Mouse (Mus musculus) kidney, postnatal 25 days (tissue): ENCODE data around the gene Itga6.

Experiments used
- DNase-seq, 2 experiments: peaks; one replicate each; pipeline ENCODE4 v3.0.0; 2021; ENCODE audit warnings: mixed read lengths in 2 of 2

The Itga6 gene

DNA sequence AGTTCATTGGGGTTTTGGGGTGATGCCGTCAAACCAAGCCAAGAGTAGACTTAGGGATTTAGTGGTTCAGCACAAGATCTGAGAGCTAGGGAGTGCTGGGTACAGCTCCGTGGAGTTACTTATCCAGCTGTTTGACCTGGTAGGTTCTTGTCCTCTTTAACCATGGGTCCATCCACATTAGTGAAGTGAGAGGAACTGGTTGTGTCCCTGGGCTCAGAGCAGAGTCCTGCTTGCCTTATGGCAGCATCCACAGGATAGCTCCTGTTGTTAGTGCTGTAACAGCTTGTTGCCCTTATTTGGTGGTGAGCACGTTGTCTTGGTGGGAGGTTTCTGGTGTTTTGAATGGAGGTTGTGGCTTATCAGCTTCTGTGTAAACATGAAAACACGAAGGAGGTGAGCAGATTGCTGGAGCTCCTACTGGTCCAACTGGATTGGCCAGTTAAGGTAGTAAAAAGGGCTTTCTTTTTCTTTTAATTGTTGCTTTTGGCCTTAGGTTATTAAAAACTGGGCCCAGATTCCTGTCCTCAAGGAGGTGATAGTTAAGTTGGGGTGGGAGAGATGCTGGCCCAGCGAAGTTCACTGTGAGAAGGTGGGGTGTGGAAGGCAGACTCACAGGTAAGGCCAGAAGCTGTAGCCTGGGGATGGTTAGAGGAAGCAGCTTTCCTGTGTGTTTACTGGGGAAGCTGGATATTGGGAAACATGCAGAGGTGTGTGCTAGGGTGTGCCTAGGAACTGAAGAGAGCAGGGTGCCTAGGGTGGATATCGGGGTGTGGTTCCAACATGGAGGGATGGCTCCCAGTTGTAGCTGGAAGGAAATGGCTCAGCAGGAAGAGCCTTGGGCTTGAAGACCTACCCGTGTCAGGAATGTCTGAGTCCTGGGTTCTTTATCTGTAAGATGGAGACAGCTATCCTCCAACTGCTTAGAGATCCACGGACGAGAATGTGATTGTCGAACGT, 60.5 kb downstream of the Itga6 start:
- no peak for DNase-seq

DNA sequence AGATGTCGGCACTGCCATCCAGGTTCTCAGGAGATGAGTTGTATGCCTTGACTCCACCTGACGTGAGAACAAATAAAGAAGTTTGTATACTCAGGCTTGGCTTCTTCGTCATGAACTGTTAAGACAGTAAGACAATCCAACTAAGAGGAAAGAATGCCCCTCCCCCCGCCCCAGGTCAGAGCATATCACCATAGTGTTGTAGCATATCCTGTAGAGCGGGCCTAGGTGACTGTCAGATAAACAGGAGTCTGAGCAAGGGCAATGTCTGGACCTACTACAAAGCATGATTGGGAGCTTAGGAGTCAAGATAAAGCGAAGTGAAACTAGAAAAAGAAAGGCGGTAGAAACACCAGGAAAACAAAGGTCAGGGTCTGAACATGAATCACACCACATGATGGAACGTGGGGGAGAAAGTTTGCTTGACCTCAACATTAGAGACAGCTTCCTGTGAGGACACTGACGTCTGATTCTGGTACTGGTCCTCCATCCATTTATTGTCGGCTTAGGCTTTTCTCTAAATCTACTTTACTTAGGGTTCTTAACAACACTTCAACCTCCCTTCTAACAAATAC, 64.0 kb downstream of the Itga6 start:
- no peak for DNase-seq

- DNase-seq, result no peak
Measured at GRCm38 (mm10) chr2:71810010-71810409, 64.6 kb downstream of the Itga6 start.

DNA sequence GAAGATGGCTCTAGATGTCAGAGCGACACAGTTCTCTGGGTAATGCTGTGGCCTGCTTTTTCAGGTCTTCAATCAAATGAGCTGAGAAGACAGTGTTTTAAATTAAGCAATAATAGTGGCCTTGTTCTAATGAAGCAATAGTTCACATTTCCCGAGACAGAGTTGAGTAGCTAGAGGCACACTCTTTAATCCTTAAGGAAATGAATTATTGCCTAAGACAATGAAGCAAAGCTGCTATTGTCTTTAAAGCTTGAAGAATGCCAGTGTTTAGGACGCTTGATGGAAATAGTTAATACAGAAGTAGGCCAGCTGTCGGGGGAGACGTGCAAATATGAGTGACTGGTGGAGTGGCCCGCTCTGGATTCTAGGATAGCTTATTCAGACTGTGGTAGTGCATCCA, 65.5 kb downstream of the Itga6 start:
- no peak for DNase-seq

- peak; percentile 87 to 94 for DNase-seq
Measured at GRCm38 (mm10) chr2:71812221-71813021, 67.0 kb downstream of the Itga6 start.

GRCm38 (mm10) chr2:71813022-71813358, 67.6 kb downstream of the Itga6 start:
- no peak for DNase-seq

DNA sequence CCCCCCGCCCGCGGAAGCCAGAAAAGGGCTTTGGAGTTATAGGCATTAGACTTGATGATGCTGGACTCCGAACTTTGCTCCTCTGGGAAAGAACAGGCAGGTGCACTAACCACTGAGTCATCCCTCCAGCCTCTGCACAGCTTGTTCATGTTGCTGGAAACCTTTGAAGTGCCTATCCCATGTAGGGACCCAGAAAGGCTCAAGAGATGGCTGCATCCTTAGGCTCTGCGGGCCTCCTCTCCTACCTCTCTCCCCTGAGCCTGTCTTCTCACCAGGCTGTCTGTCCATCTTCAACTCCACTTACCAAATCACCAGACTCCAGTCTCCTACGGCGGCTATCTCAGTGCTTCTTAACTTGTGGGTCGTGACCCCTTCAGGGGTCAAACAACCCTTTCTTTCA, 68.0 kb downstream of the Itga6 start:
- peak; percentile 53 to 60 for DNase-seq

DNA sequence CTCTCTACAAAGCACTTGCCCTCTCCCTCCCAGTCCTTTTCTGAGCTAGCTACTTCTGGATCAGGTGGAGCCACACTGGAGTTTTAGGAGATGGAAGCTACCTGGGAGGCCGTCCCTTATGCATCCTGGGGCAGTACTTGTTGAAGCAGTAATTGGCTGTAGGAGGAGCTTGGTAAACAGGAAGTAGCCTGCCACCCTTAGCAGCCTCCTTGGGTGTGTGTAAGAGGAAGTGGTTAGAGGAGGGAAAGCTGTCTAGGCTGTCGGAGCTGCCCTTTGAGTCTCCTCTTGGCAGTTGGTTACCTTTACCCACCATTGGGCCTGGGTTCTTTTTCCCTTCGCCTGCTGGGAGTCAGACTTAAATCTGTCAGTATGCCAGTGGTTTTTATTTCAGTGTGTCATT, 68.6 kb downstream of the Itga6 start:
- peak; percentile 44 to 74 for DNase-seq

- peak in 1 of 2 experiments; percentile 43 for DNase-seq
Measured at GRCm38 (mm10) chr2:71815279-71815678, 69.9 kb downstream of the Itga6 start.

- peak in 1 of 2 experiments; percentile 37 for DNase-seq
Measured at GRCm38 (mm10) chr2:71816391-71817041, 71.1 kb downstream of the Itga6 start.

DNA sequence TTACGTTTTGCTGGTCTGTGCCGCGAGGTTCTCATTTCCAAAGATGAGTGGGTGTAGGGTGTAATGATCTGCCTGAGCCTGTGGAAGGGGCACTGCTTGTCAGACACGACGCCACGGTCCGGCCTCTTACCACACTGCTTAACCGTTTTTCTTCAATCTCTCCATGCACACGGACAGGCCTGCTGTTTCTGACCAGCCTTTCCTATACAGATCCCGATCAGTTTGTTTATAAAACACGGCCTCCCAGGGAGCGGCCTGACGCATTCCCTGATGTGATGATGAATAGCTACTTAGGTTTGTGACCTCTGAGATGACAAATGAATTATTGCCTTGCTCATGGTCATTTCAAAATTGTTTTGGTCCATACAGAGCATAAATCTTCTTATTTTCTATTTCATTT, 78.7 kb downstream of the Itga6 start:
- no peak for DNase-seq

- no peak for DNase-seq
Measured at GRCm38 (mm10) chr2:71827711-71828110, 82.3 kb downstream of the Itga6 start.

- no peak for DNase-seq
Measured at GRCm38 (mm10) chr2:71828928-71829327, 83.5 kb downstream of the Itga6 start.

GRCm38 (mm10) chr2:71833626-71834025, 88.2 kb downstream of the Itga6 start:
- DNase-seq, result no peak

- no peak for DNase-seq
Measured at GRCm38 (mm10) chr2:71834371-71834770, 89.0 kb downstream of the Itga6 start.

GRCm38 (mm10) chr2:71835556-71835955, 90.1 kb downstream of the Itga6 start:
- DNase-seq, result no peak

GRCm38 (mm10) chr2:71836232-71836631, 90.8 kb downstream of the Itga6 start:
- DNase-seq, result no peak

DNA sequence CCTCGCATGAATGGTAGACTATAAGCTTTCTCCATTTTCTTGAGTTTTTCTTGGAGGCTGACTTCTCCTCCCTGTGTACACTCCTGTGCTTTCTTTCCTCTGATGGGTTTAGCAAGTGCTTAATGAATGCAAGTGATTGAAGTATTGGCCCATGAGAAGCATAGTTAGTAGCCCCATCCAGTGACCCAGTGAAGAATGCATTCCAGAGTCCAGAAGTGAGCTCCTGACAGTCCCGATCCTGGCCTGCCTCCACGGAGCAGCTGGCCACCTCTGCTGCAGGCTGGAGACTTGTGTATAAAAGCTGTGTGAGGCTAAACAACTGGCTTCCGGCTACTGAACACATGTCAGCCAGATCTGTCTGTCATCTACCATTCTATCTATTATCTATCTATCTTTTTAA, 91.8 kb downstream of the Itga6 start:
- DNase-seq, result peak; percentile 22 to 49

DNA sequence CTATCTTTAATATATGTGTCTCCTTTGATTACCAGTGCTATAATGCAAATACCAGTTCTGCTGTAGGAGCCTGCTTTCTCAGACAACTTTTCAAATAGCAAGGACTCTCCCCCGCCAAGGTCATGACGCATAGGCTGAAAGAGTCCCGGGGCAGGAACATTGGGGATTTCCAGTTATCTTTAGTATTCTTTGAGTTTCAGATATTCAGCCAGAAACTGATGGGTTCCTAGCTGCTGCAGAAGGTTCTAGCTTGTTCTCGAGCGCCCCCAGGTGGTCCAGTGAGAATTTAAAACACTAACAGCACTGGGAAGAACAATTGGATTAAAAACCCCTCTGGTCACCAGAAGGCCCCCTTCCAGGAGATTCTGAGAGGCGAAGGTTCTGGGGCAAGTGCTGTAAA, 92.4 kb downstream of the Itga6 start:
- peak; percentile 61 to 85 for DNase-seq

DNA sequence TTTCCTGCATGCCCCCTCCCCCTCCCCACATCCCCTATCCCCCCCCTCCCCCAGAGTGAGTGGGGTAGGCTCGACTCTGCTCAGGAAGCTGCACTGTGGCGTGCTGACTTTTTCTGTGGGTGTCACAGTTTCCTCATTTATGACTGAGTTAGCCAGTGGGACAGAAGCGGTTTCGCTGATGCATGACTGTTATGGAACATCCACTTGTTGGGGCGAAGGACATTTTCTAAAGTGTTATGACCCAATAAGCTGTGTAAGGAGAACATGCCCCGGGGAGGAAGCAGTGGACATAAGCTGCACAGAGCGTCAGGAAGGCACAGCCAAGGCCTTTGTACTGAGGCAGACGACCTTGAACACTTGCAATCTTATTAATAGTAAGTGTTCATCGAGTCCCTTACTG, 97.9 kb downstream of the Itga6 start:
- DNase-seq, result no peak

- DNase-seq, result no peak
Measured at GRCm38 (mm10) chr2:71844906-71845305, 99.5 kb downstream of the Itga6 start.

GRCm38 (mm10) chr2:71852161-71852560, 106.7 kb downstream of the Itga6 start:
- DNase-seq, result peak; percentile 74 to 78

DNA sequence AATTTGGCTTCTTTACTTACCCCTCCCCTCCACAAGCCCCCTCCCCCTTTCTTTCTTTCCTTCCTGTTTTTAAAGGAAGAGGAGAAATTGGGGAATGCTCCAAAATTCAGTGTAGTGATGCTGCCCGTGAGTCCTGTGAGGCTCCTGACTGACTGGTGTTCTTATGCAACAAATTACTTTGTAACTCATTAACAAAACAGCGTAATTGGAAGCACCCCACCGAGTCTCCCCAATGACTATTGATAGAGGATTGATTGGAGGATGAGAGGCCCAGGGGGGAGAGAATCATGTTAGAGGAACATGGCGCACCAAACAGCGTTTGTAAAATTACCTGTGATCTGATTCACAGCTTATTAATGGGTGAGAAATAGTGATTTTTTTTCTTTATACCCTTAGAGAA, 109.7 kb downstream of the Itga6 start:
- DNase-seq, result no peak
